Mouse (Mus musculus): Measurements from ENCODE around the gene Nav1. TPM values are rescaled to one million over a fixed set of nuclear protein-coding genes. Genes with fewer than 3 reads are reported as not detected.
A peak's percentile ranks its signal among the peaks of the same experiment; 100 is the strongest.

Nav1 gene
- polyA plus RNA-seq, 1 experiment from 2014 or later: 1.1 TPM

- Histone ChIP-seq H3K36me3 (no peaks in the 10 kb centered on the region), H3K4me3 (replicated peaks) (no peak overlapping the region), H3K4me1 (replicated peaks) (peaks cover 15% of the 10 kb centered on the region), H3K4me2 (no peak overlapping the region), H3K27ac (no peak overlapping the region), H3K27me3 (no peaks in the 10 kb centered on the region), H3K9me3 (replicated peaks) (no peaks in the 10 kb centered on the region), H3K9ac (no peak overlapping the region)
- ATAC-seq (ENCODE audit: low read depth) (no peak), DNase-seq (no peak)
- 60% methylated on average over 2 of the region's 2 CpGs for WGBS (ENCODE audit: insufficient replicate concordance)
These were observed 26.8 kb upstream of the Nav1 start for GRCm38 (mm10) chr1:135633884-135634283.

- no peak overlapping the region for H3K4me2 ChIP-seq
- DNase-seq (no peak), ATAC-seq (ENCODE audit: low read depth) (no peak)
- 46% methylated on average over 4 of the region's 4 CpGs for WGBS (ENCODE audit: insufficient replicate concordance)
- no peak overlapping the region for H3K27ac ChIP-seq
- peaks cover 15% of the 10 kb centered on the region for H3K4me1 ChIP-seq (replicated peaks)
- H3K4me3 ChIP-seq (replicated peaks): no peak overlapping the region
- H3K36me3 ChIP-seq: no peaks in the 10 kb centered on the region
- H3K9ac ChIP-seq: no peak overlapping the region
- no peaks in the 10 kb centered on the region for H3K9me3 ChIP-seq (replicated peaks)
- H3K27me3 ChIP-seq: no peaks in the 10 kb centered on the region
These were observed 26.4 kb upstream of the Nav1 start for GRCm38 (mm10) chr1:135633478-135633877.

GRCm38 (mm10) chr1:135632199-135632598, 25.1 kb upstream of the Nav1 start:
- H3K4me3 ChIP-seq (replicated peaks): no peak overlapping the region
- no peaks in the 10 kb centered on the region for H3K9me3 ChIP-seq (replicated peaks)
- peak overlapping the region; percentile 23; the same call in 1 of the 2 replicates for H3K4me2 ChIP-seq
- no peaks in the 10 kb centered on the region for H3K36me3 ChIP-seq
- no peak for DNase-seq
- peaks cover 11% of the 10 kb centered on the region for H3K4me1 ChIP-seq (replicated peaks)
- WGBS (ENCODE audit: insufficient replicate concordance): 52% methylated on average over 1 of the region's 1 CpGs
- ATAC-seq (ENCODE audit: low read depth): no peak
- H3K27me3 ChIP-seq: no peaks in the 10 kb centered on the region
- H3K27ac ChIP-seq: peak overlapping the region; percentile 45; the same call in 1 of the 2 replicates
- no peak overlapping the region for H3K9ac ChIP-seq

- no peak for ATAC-seq (ENCODE audit: low read depth)
- Histone ChIP-seq H3K27ac (no peak overlapping the region), H3K4me2 (peak overlapping the region; percentile 23; the same call in 1 of the 2 replicates)
These were observed 24.4 kb upstream of the Nav1 start for GRCm38 (mm10) chr1:135631515-135631914.

GRCm38 (mm10) chr1:135629846-135630245, 22.8 kb upstream of the Nav1 start:
- WGBS (ENCODE audit: insufficient replicate concordance): 77% methylated on average over 5 of the region's 5 CpGs
- ATAC-seq (ENCODE audit: low read depth) (no peak), DNase-seq (no peak)
- Histone ChIP-seq H3K4me2 (no peak overlapping the region), H3K4me1 (replicated peaks) (peaks cover 11% of the 10 kb centered on the region), H3K27me3 (no peaks in the 10 kb centered on the region), H3K9me3 (replicated peaks) (no peaks in the 10 kb centered on the region), H3K9ac (no peak overlapping the region), H3K4me3 (replicated peaks) (no peak overlapping the region), H3K36me3 (no peaks in the 10 kb centered on the region), H3K27ac (no peak overlapping the region)

More at GRCm38 (mm10) chr1:135631515-135631914, 24.4 kb upstream of the Nav1 start:
- H3K9me3 ChIP-seq (replicated peaks): no peaks in the 10 kb centered on the region
- DNase-seq: peak; percentile 5
- H3K27me3 ChIP-seq: no peaks in the 10 kb centered on the region
- peaks cover 11% of the 10 kb centered on the region for H3K4me1 ChIP-seq (replicated peaks)
- WGBS (ENCODE audit: insufficient replicate concordance): 7% methylated on average over 8 of the region's 8 CpGs
- H3K9ac ChIP-seq: no peak overlapping the region
- H3K36me3 ChIP-seq: no peaks in the 10 kb centered on the region
- H3K4me3 ChIP-seq (replicated peaks): no peak overlapping the region

- Histone ChIP-seq H3K9ac (no peak overlapping the region), H3K36me3 (no peaks in the 10 kb centered on the region), H3K9me3 (replicated peaks) (no peaks in the 10 kb centered on the region), H3K4me3 (replicated peaks) (no peak overlapping the region), H3K27ac (no peak overlapping the region), H3K4me1 (replicated peaks) (0 out of 2 replicates have a peak, but pooled peaks cover 2% of the 10 kb centered on the region), H3K27me3 (no peaks in the 10 kb centered on the region), H3K4me2 (no peak overlapping the region)
- WGBS (ENCODE audit: insufficient replicate concordance): 58% methylated on average over 6 of the region's 6 CpGs
- no peak for DNase-seq
- ATAC-seq (ENCODE audit: low read depth): no peak
These were observed 19.1 kb upstream of the Nav1 start for GRCm38 (mm10) chr1:135626218-135626617.

GRCm38 (mm10) chr1:135625741-135626140, 18.6 kb upstream of the Nav1 start:
- no peaks in the 10 kb centered on the region for H3K27me3 ChIP-seq
- H3K9me3 ChIP-seq (replicated peaks): no peaks in the 10 kb centered on the region
- H3K4me3 ChIP-seq (replicated peaks): no peak overlapping the region
- no peaks in the 10 kb centered on the region for H3K36me3 ChIP-seq
- ATAC-seq (ENCODE audit: low read depth): no peak
- no peak for DNase-seq
- no peaks in the 10 kb centered on the region for H3K4me1 ChIP-seq (replicated peaks)
- no peak overlapping the region for H3K4me2 ChIP-seq
- 23% methylated on average over 3 of the region's 3 CpGs for WGBS (ENCODE audit: insufficient replicate concordance)
- no peak overlapping the region for H3K27ac ChIP-seq
- no peak overlapping the region for H3K9ac ChIP-seq

GRCm38 (mm10) chr1:135624646-135625045, 17.6 kb upstream of the Nav1 start:
- Histone ChIP-seq H3K9me3 (replicated peaks) (no peaks in the 10 kb centered on the region), H3K36me3 (no peaks in the 10 kb centered on the region), H3K27me3 (no peaks in the 10 kb centered on the region), H3K9ac (no peak overlapping the region), H3K4me1 (replicated peaks) (no peaks in the 10 kb centered on the region), H3K4me3 (replicated peaks) (no peak overlapping the region), H3K27ac (no peak overlapping the region), H3K4me2 (no peak overlapping the region)
- no peak for ATAC-seq (ENCODE audit: low read depth)
- no peak for DNase-seq
- 54% methylated on average over 5 of the region's 5 CpGs for WGBS (ENCODE audit: insufficient replicate concordance)

GRCm38 (mm10) chr1:135623136-135623535, 16.0 kb upstream of the Nav1 start:
- no peaks in the 10 kb centered on the region for H3K9me3 ChIP-seq (replicated peaks)
- no peak overlapping the region for H3K4me3 ChIP-seq (replicated peaks)
- H3K36me3 ChIP-seq: no peaks in the 10 kb centered on the region
- DNase-seq (no peak), ATAC-seq (ENCODE audit: low read depth) (no peak)
- H3K27ac ChIP-seq: no peak overlapping the region
- H3K27me3 ChIP-seq: no peaks in the 10 kb centered on the region
- H3K4me1 ChIP-seq (replicated peaks): no peaks in the 10 kb centered on the region; the same call in 1 of the 2 replicates
- no peak overlapping the region for H3K4me2 ChIP-seq
- no peak overlapping the region for H3K9ac ChIP-seq
- WGBS (ENCODE audit: insufficient replicate concordance): 73% methylated on average over 5 of the region's 5 CpGs

- H3K27me3 ChIP-seq: no peaks in the 10 kb centered on the region
- no peak for DNase-seq
- 55% methylated on average over 3 of the region's 3 CpGs for WGBS (ENCODE audit: insufficient replicate concordance)
These were observed 14.2 kb upstream of the Nav1 start for GRCm38 (mm10) chr1:135621307-135621706.

GRCm38 (mm10) chr1:135619932-135620391, 12.9 kb upstream of the Nav1 start:
- peak; percentile 31; the same call in 1 of the 2 replicates for ATAC-seq (ENCODE audit: low read depth)
- Histone ChIP-seq H3K9me3 (replicated peaks) (no peaks in the 10 kb centered on the region), H3K4me3 (replicated peaks) (no peak overlapping the region), H3K9ac (no peak overlapping the region), H3K27ac (no peak overlapping the region), H3K4me1 (replicated peaks) (peaks cover 3% of the 10 kb centered on the region; the same call in 1 of the 2 replicates), H3K36me3 (no peaks in the 10 kb centered on the region), H3K27me3 (no peaks in the 10 kb centered on the region), H3K4me2 (no peak overlapping the region)
- 7% methylated on average over 7 of the region's 7 CpGs for WGBS (ENCODE audit: insufficient replicate concordance)
- peak; percentile 8 for DNase-seq

More at GRCm38 (mm10) chr1:135621307-135621706, 14.2 kb upstream of the Nav1 start:
- Histone ChIP-seq H3K4me2 (no peak overlapping the region), H3K9me3 (replicated peaks) (no peaks in the 10 kb centered on the region), H3K4me3 (replicated peaks) (no peak overlapping the region), H3K4me1 (replicated peaks) (no peaks in the 10 kb centered on the region; the same call in 1 of the 2 replicates), H3K27ac (no peak overlapping the region), H3K9ac (no peak overlapping the region), H3K36me3 (no peaks in the 10 kb centered on the region)
- ATAC-seq (ENCODE audit: low read depth): no peak

- no peaks in the 10 kb centered on the region for H3K9me3 ChIP-seq (replicated peaks)
- no peak for DNase-seq
- H3K36me3 ChIP-seq: no peaks in the 10 kb centered on the region
- H3K4me1 ChIP-seq (replicated peaks): peaks cover 3% of the 10 kb centered on the region; the same call in 1 of the 2 replicates
- H3K27me3 ChIP-seq: no peaks in the 10 kb centered on the region
- H3K4me2 ChIP-seq: no peak overlapping the region
- ATAC-seq (ENCODE audit: low read depth): no peak
- 53% methylated on average over 7 of the region's 7 CpGs for WGBS (ENCODE audit: insufficient replicate concordance)
- H3K27ac ChIP-seq: 0 out of 2 replicates have a peak overlapping the region, but pooled peaks have one; percentile 34
- no peak overlapping the region for H3K4me3 ChIP-seq (replicated peaks)
- no peak overlapping the region for H3K9ac ChIP-seq
These were observed 12.0 kb upstream of the Nav1 start for GRCm38 (mm10) chr1:135619130-135619529.

All from liver, embryonic 13.5 days (tissue).